Mouse (Mus musculus): Measurements from ENCODE around the gene Ccdc141. TPM values are rescaled to one million over a fixed set of nuclear protein-coding genes. Genes with fewer than 3 reads are reported as not detected.

Gene Ccdc141
- polyA plus RNA-seq, 1 experiment, result 1.7 TPM

GRCm38 (mm10) chr2:77126939-77127338 lies 43.5 kb downstream of the Ccdc141 start:
- no peak overlapping the region for H3K4me3 ChIP-seq (ENCODE audit: insufficient read depth, low read depth, low read length)
- no peak overlapping the region for H3K27ac ChIP-seq (replicated peaks; ENCODE audit: low read depth, low read length)

GRCm38 (mm10) chr2:77118102-77118501 lies 52.3 kb downstream of the Ccdc141 start:
- Histone ChIP-seq H3K4me3 (ENCODE audit: insufficient read depth, low read depth, low read length) (no peak overlapping the region), H3K27ac (replicated peaks; ENCODE audit: low read depth, low read length) (no peak overlapping the region), H3K4me1 (ENCODE audit: control insufficient read depth, insufficient read depth, insufficient read length, low read length) (no peaks in the 10 kb centered on the region)

More at GRCm38 (mm10) chr2:77126939-77127338, 43.5 kb downstream of the Ccdc141 start:
- no peaks in the 10 kb centered on the region for H3K4me1 ChIP-seq (ENCODE audit: control insufficient read depth, insufficient read depth, insufficient read length, low read length)

- Histone ChIP-seq H3K4me3 (ENCODE audit: insufficient read depth, low read depth, low read length) (no peak overlapping the region), H3K27ac (replicated peaks; ENCODE audit: low read depth, low read length) (no peak overlapping the region), H3K4me1 (ENCODE audit: control insufficient read depth, insufficient read depth, insufficient read length, low read length) (no peaks in the 10 kb centered on the region)
Observed at GRCm38 (mm10) chr2:77114335-77114734, 56.1 kb downstream of the Ccdc141 start.

- no peak overlapping the region for H3K27ac ChIP-seq (replicated peaks; ENCODE audit: low read depth, low read length)
- no peaks in the 10 kb centered on the region for H3K4me1 ChIP-seq (ENCODE audit: control insufficient read depth, insufficient read depth, insufficient read length, low read length)
- H3K4me3 ChIP-seq (ENCODE audit: insufficient read depth, low read depth, low read length), result no peak overlapping the region
Observed at GRCm38 (mm10) chr2:77113867-77114266, 56.6 kb downstream of the Ccdc141 start.

GRCm38 (mm10) chr2:77113026-77113425 lies 57.4 kb downstream of the Ccdc141 start:
- Histone ChIP-seq H3K27ac (replicated peaks; ENCODE audit: low read depth, low read length) (no peak overlapping the region), H3K4me1 (ENCODE audit: control insufficient read depth, insufficient read depth, insufficient read length, low read length) (no peaks in the 10 kb centered on the region), H3K4me3 (ENCODE audit: insufficient read depth, low read depth, low read length) (no peak overlapping the region)

- no peaks in the 10 kb centered on the region; the same call in 1 of the 2 replicates for H3K4me1 ChIP-seq (ENCODE audit: control insufficient read depth, insufficient read depth, insufficient read length, low read length)
- no peak overlapping the region for H3K4me3 ChIP-seq (ENCODE audit: insufficient read depth, low read depth, low read length)
- H3K27ac ChIP-seq (replicated peaks; ENCODE audit: low read depth, low read length), result no peak overlapping the region
Observed at GRCm38 (mm10) chr2:77111095-77111494, 59.3 kb downstream of the Ccdc141 start.

- Histone ChIP-seq H3K4me3 (ENCODE audit: insufficient read depth, low read depth, low read length) (no peak overlapping the region), H3K4me1 (ENCODE audit: control insufficient read depth, insufficient read depth, insufficient read length, low read length) (no peaks in the 10 kb centered on the region; the same call in 1 of the 2 replicates), H3K27ac (replicated peaks; ENCODE audit: low read depth, low read length) (no peak overlapping the region)
Observed at GRCm38 (mm10) chr2:77110365-77110764, 60.1 kb downstream of the Ccdc141 start.

GRCm38 (mm10) chr2:77109506-77110123 lies 60.8 kb downstream of the Ccdc141 start:
- H3K4me3 ChIP-seq (ENCODE audit: insufficient read depth, low read depth, low read length), result no peak overlapping the region
- no peaks in the 10 kb centered on the region; the same call in 1 of the 2 replicates for H3K4me1 ChIP-seq (ENCODE audit: control insufficient read depth, insufficient read depth, insufficient read length, low read length)
- H3K27ac ChIP-seq (replicated peaks; ENCODE audit: low read depth, low read length), result no peak overlapping the region

- H3K4me3 ChIP-seq (ENCODE audit: insufficient read depth, low read depth, low read length), result no peak overlapping the region
Observed at GRCm38 (mm10) chr2:77108562-77108961, 61.9 kb downstream of the Ccdc141 start.

GRCm38 (mm10) chr2:77106150-77106549 lies 64.3 kb downstream of the Ccdc141 start:
- H3K27ac ChIP-seq (replicated peaks; ENCODE audit: low read depth, low read length), result no peak overlapping the region
- H3K4me3 ChIP-seq (ENCODE audit: insufficient read depth, low read depth, low read length), result no peak overlapping the region
- H3K4me1 ChIP-seq (ENCODE audit: control insufficient read depth, insufficient read depth, insufficient read length, low read length), result no peaks in the 10 kb centered on the region; the same call in 1 of the 2 replicates

More at GRCm38 (mm10) chr2:77108562-77108961, 61.9 kb downstream of the Ccdc141 start:
- Histone ChIP-seq H3K27ac (replicated peaks; ENCODE audit: low read depth, low read length) (no peak overlapping the region), H3K4me1 (ENCODE audit: control insufficient read depth, insufficient read depth, insufficient read length, low read length) (no peaks in the 10 kb centered on the region; the same call in 1 of the 2 replicates)

- no peaks in the 10 kb centered on the region; the same call in 1 of the 2 replicates for H3K4me1 ChIP-seq (ENCODE audit: control insufficient read depth, insufficient read depth, insufficient read length, low read length)
Observed at GRCm38 (mm10) chr2:77105006-77105715, 65.3 kb downstream of the Ccdc141 start.

GRCm38 (mm10) chr2:77102516-77102915 lies 67.9 kb downstream of the Ccdc141 start:
- no peak overlapping the region for H3K4me3 ChIP-seq (ENCODE audit: insufficient read depth, low read depth, low read length)
- no peak overlapping the region for H3K27ac ChIP-seq (replicated peaks; ENCODE audit: low read depth, low read length)
- H3K4me1 ChIP-seq (ENCODE audit: control insufficient read depth, insufficient read depth, insufficient read length, low read length), result no peaks in the 10 kb centered on the region

More at GRCm38 (mm10) chr2:77105006-77105715, 65.3 kb downstream of the Ccdc141 start:
- Histone ChIP-seq H3K27ac (replicated peaks; ENCODE audit: low read depth, low read length) (no peak overlapping the region), H3K4me3 (ENCODE audit: insufficient read depth, low read depth, low read length) (no peak overlapping the region)

GRCm38 (mm10) chr2:77099814-77100213 lies 70.6 kb downstream of the Ccdc141 start:
- Histone ChIP-seq H3K27ac (replicated peaks; ENCODE audit: low read depth, low read length) (no peak overlapping the region), H3K4me3 (ENCODE audit: insufficient read depth, low read depth, low read length) (no peak overlapping the region), H3K4me1 (ENCODE audit: control insufficient read depth, insufficient read depth, insufficient read length, low read length) (no peaks in the 10 kb centered on the region)

GRCm38 (mm10) chr2:77098769-77099168 lies 71.7 kb downstream of the Ccdc141 start:
- Histone ChIP-seq H3K4me3 (ENCODE audit: insufficient read depth, low read depth, low read length) (no peak overlapping the region), H3K4me1 (ENCODE audit: control insufficient read depth, insufficient read depth, insufficient read length, low read length) (no peaks in the 10 kb centered on the region)

GRCm38 (mm10) chr2:77091749-77092148 lies 78.7 kb downstream of the Ccdc141 start:
- H3K4me3 ChIP-seq (ENCODE audit: insufficient read depth, low read depth, low read length), result no peak overlapping the region
- no peaks in the 10 kb centered on the region for H3K4me1 ChIP-seq (ENCODE audit: control insufficient read depth, insufficient read depth, insufficient read length, low read length)
- H3K27ac ChIP-seq (replicated peaks; ENCODE audit: low read depth, low read length), result no peak overlapping the region

More at GRCm38 (mm10) chr2:77098769-77099168, 71.7 kb downstream of the Ccdc141 start:
- no peak overlapping the region for H3K27ac ChIP-seq (replicated peaks; ENCODE audit: low read depth, low read length)

GRCm38 (mm10) chr2:77085313-77085712 lies 85.1 kb downstream of the Ccdc141 start:
- Histone ChIP-seq H3K27ac (replicated peaks; ENCODE audit: low read depth, low read length) (no peak overlapping the region), H3K4me3 (ENCODE audit: insufficient read depth, low read depth, low read length) (no peak overlapping the region)

More at GRCm38 (mm10) chr2:77085313-77085712, 85.1 kb downstream of the Ccdc141 start:
- no peaks in the 10 kb centered on the region for H3K4me1 ChIP-seq (ENCODE audit: control insufficient read depth, insufficient read depth, insufficient read length, low read length)
